Mouse (Mus musculus): ENCODE data around the gene Neurl1b. TPM values are rescaled to one million over a fixed set of nuclear protein-coding genes. Genes with fewer than 3 reads are reported as not detected.

The Neurl1b gene
- polyA plus RNA-seq (2015; fragmentation: Illumina TruSeq; extraction: RNeasy Lipid Tissue Mini Kit (QIAGEN cat#74804); ENCODE audit: low read depth, low replicate concordance): 13.5 TPM

GRCm38 (mm10) chr17:26414523-26415354 is at the start of gene Neurl1b:
Gene Neurl1b (plus strand): TSS chr17:26414829.

Other genes starting within 250 kb of the Neurl1b start
- gene Pdia2, start 215.7 kb upstream of the Neurl1b start, polyA plus RNA-seq (2015; fragmentation: Illumina TruSeq; extraction: RNeasy Lipid Tissue Mini Kit (QIAGEN cat#74804); ENCODE audit: low read depth, low replicate concordance): 0.55 TPM
- 56.2 TPM for gene Rgs11, start 211.9 kb upstream of the Neurl1b start, polyA plus RNA-seq (2015; fragmentation: Illumina TruSeq; extraction: RNeasy Lipid Tissue Mini Kit (QIAGEN cat#74804); ENCODE audit: low read depth, low replicate concordance)
- 128 TPM for gene Arhgdig, start 207.0 kb upstream of the Neurl1b start, polyA plus RNA-seq (2015; fragmentation: Illumina TruSeq; extraction: RNeasy Lipid Tissue Mini Kit (QIAGEN cat#74804); ENCODE audit: low read depth, low replicate concordance)
- gene Fam234a, start 170.6 kb upstream of the Neurl1b start, polyA plus RNA-seq (2015; fragmentation: Illumina TruSeq; extraction: RNeasy Lipid Tissue Mini Kit (QIAGEN cat#74804); ENCODE audit: low read depth, low replicate concordance): 16.9 TPM
- gene Luc7l, start 161.9 kb upstream of the Neurl1b start, polyA plus RNA-seq (2015; fragmentation: Illumina TruSeq; extraction: RNeasy Lipid Tissue Mini Kit (QIAGEN cat#74804); ENCODE audit: low read depth, low replicate concordance): 61.8 TPM
- gene Ergic1, start 146.7 kb downstream of the Neurl1b start, polyA plus RNA-seq (2015; fragmentation: Illumina TruSeq; extraction: RNeasy Lipid Tissue Mini Kit (QIAGEN cat#74804); ENCODE audit: low read depth, low replicate concordance): 116 TPM
- 49.3 TPM for gene Dusp1, start 147.3 kb downstream of the Neurl1b start, polyA plus RNA-seq (2015; fragmentation: Illumina TruSeq; extraction: RNeasy Lipid Tissue Mini Kit (QIAGEN cat#74804); ENCODE audit: low read depth, low replicate concordance)
- 58.9 TPM for gene Atp6v0e, start 248.4 kb downstream of the Neurl1b start, polyA plus RNA-seq (2015; fragmentation: Illumina TruSeq; extraction: RNeasy Lipid Tissue Mini Kit (QIAGEN cat#74804); ENCODE audit: low read depth, low replicate concordance)

Data from brain, adult 10 weeks (tissue).